Mouse (Mus musculus): ENCODE results near the gene Adrm1. TPM values are rescaled to one million over a fixed set of nuclear protein-coding genes. Genes with fewer than 3 reads are reported as not detected.

The Adrm1 gene
- polyA plus RNA-seq, 1 experiment = 88.2 TPM

GRCm38 (mm10) chr2:180181542-180181941 is 10.3 kb downstream of the Adrm1 start:
- peaks cover 9% of the 10 kb centered on the region for H3K36me3 ChIP-seq (ENCODE audit: control insufficient read depth, insufficient read depth, low read length)

GRCm38 (mm10) chr2:180184011-180184751 is 12.9 kb downstream of the Adrm1 start:
- Histone ChIP-seq H3K4me3 (ENCODE audit: extremely low read depth, insufficient read depth, insufficient read length) (no peak overlapping the region), H3K27ac (ENCODE audit: insufficient read depth, low read length) (no peak overlapping the region), H3K36me3 (ENCODE audit: control insufficient read depth, insufficient read depth, low read length) (no peaks in the 10 kb centered on the region), H3K27me3 (ENCODE audit: control insufficient read depth, insufficient read depth, low read length) (no peaks in the 10 kb centered on the region), H3K4me1 (ENCODE audit: control insufficient read depth, insufficient read depth, insufficient read length) (no peaks in the 10 kb centered on the region)
- WGBS = 89% methylated on average over 24 of the region's 24 CpGs
- TF ChIP-seq POLR2A (IDR thresholded peaks at IDR 0.05; ENCODE audit: low read depth, low read length) = no peak
- no peak for TF ChIP-seq CTCF (IDR thresholded peaks at IDR 0.05; ENCODE audit: extremely low read depth, insufficient read depth, insufficient read length, insufficient replicate concordance)
- DNase-seq (ENCODE audit: low read depth in 1 of 2, low spot score in 2 of 2) = no peak

More at GRCm38 (mm10) chr2:180181542-180181941, 10.3 kb downstream of the Adrm1 start:
- Histone ChIP-seq H3K27me3 (ENCODE audit: control insufficient read depth, insufficient read depth, low read length) (no peaks in the 10 kb centered on the region), H3K4me1 (ENCODE audit: control insufficient read depth, insufficient read depth, insufficient read length) (no peaks in the 10 kb centered on the region), H3K4me3 (ENCODE audit: extremely low read depth, insufficient read depth, insufficient read length) (no peak overlapping the region), H3K27ac (ENCODE audit: insufficient read depth, low read length) (no peak overlapping the region)
- WGBS = 91% methylated on average over 9 of the region's 9 CpGs
- DNase-seq (ENCODE audit: low read depth in 1 of 2, low spot score in 2 of 2) = no peak
- TF ChIP-seq POLR2A (IDR thresholded peaks at IDR 0.05; ENCODE audit: low read depth, low read length) = no peak
- TF ChIP-seq CTCF (IDR thresholded peaks at IDR 0.05; ENCODE audit: extremely low read depth, insufficient read depth, insufficient read length, insufficient replicate concordance) = no peak

GRCm38 (mm10) chr2:180184752-180185109 is 13.4 kb downstream of the Adrm1 start:
- WGBS = 81% methylated on average over 6 of the region's 6 CpGs
- no peak for TF ChIP-seq CTCF (IDR thresholded peaks at IDR 0.05; ENCODE audit: extremely low read depth, insufficient read depth, insufficient read length, insufficient replicate concordance)
- no peak for TF ChIP-seq POLR2A (IDR thresholded peaks at IDR 0.05; ENCODE audit: low read depth, low read length)
- no peak for DNase-seq (ENCODE audit: low read depth in 1 of 2, low spot score in 2 of 2)

GRCm38 (mm10) chr2:180185686-180186085 is 14.4 kb downstream of the Adrm1 start:
- H3K36me3 ChIP-seq (ENCODE audit: control insufficient read depth, insufficient read depth, low read length) = no peaks in the 10 kb centered on the region
- no peaks in the 10 kb centered on the region for H3K27me3 ChIP-seq (ENCODE audit: control insufficient read depth, insufficient read depth, low read length)
- no peaks in the 10 kb centered on the region for H3K4me1 ChIP-seq (ENCODE audit: control insufficient read depth, insufficient read depth, insufficient read length)
- no peak overlapping the region for H3K4me3 ChIP-seq (ENCODE audit: extremely low read depth, insufficient read depth, insufficient read length)
- H3K27ac ChIP-seq (ENCODE audit: insufficient read depth, low read length) = no peak overlapping the region
- no peak for DNase-seq (ENCODE audit: low read depth in 1 of 2, low spot score in 2 of 2)
- 86% methylated on average over 14 of the region's 14 CpGs for WGBS
- TF ChIP-seq POLR2A (IDR thresholded peaks at IDR 0.05; ENCODE audit: low read depth, low read length) (no peak), CTCF (IDR thresholded peaks at IDR 0.05; ENCODE audit: extremely low read depth, insufficient read depth, insufficient read length, insufficient replicate concordance) (no peak)

More at GRCm38 (mm10) chr2:180184752-180185109, 13.4 kb downstream of the Adrm1 start:
- H3K4me1 ChIP-seq (ENCODE audit: control insufficient read depth, insufficient read depth, insufficient read length) = no peaks in the 10 kb centered on the region
- H3K27ac ChIP-seq (ENCODE audit: insufficient read depth, low read length) = no peak overlapping the region
- no peaks in the 10 kb centered on the region for H3K27me3 ChIP-seq (ENCODE audit: control insufficient read depth, insufficient read depth, low read length)
- H3K4me3 ChIP-seq (ENCODE audit: extremely low read depth, insufficient read depth, insufficient read length) = no peak overlapping the region
- H3K36me3 ChIP-seq (ENCODE audit: control insufficient read depth, insufficient read depth, low read length) = no peaks in the 10 kb centered on the region

- Histone ChIP-seq H3K27me3 (ENCODE audit: control insufficient read depth, insufficient read depth, low read length) (no peaks in the 10 kb centered on the region), H3K36me3 (ENCODE audit: control insufficient read depth, insufficient read depth, low read length) (no peaks in the 10 kb centered on the region), H3K4me3 (ENCODE audit: extremely low read depth, insufficient read depth, insufficient read length) (no peak overlapping the region), H3K4me1 (ENCODE audit: control insufficient read depth, insufficient read depth, insufficient read length) (no peaks in the 10 kb centered on the region), H3K27ac (ENCODE audit: insufficient read depth, low read length) (no peak overlapping the region)
- WGBS = 88% methylated on average over 11 of the region's 11 CpGs
- TF ChIP-seq CTCF (IDR thresholded peaks at IDR 0.05; ENCODE audit: extremely low read depth, insufficient read depth, insufficient read length, insufficient replicate concordance) (no peak), POLR2A (IDR thresholded peaks at IDR 0.05; ENCODE audit: low read depth, low read length) (no peak)
- DNase-seq (ENCODE audit: low read depth in 1 of 2, low spot score in 2 of 2) = no peak
These were observed 16.1 kb downstream of the Adrm1 start for GRCm38 (mm10) chr2:180187362-180187761.

- WGBS = 68% methylated on average over 12 of the region's 12 CpGs
These were observed 25.5 kb downstream of the Adrm1 start for GRCm38 (mm10) chr2:180196610-180197322.

More at GRCm38 (mm10) chr2:180196610-180197322, 25.5 kb downstream of the Adrm1 start:
- no peak for TF ChIP-seq POLR2A (IDR thresholded peaks at IDR 0.05; ENCODE audit: low read depth, low read length)
- TF ChIP-seq CTCF (IDR thresholded peaks at IDR 0.05; ENCODE audit: extremely low read depth, insufficient read depth, insufficient read length, insufficient replicate concordance) = no peak
- no peak for DNase-seq (ENCODE audit: low read depth in 1 of 2, low spot score in 2 of 2)
- H3K27ac ChIP-seq (ENCODE audit: insufficient read depth, low read length) = no peak overlapping the region
- no peaks in the 10 kb centered on the region for H3K4me1 ChIP-seq (ENCODE audit: control insufficient read depth, insufficient read depth, insufficient read length)
- no peak overlapping the region for H3K4me3 ChIP-seq (ENCODE audit: extremely low read depth, insufficient read depth, insufficient read length)
- no peaks in the 10 kb centered on the region for H3K36me3 ChIP-seq (ENCODE audit: control insufficient read depth, insufficient read depth, low read length)
- H3K27me3 ChIP-seq (ENCODE audit: control insufficient read depth, insufficient read depth, low read length) = no peaks in the 10 kb centered on the region
